Mouse (Mus musculus) testis, adult 2 months (tissue): ENCODE results near the gene Car12.
"Not testable (repeated sequence)": the region's sequence is repeated elsewhere in the genome, so short reads cannot be mapped to it uniquely, and the experiment has no call there.

Experiments
- CTCF ChIP-seq: fragments of 200-500 bp; IDR thresholded peaks from 2 replicates; pipeline ENCODE4 v1.5.1; 2012; ENCODE audit warnings: low read depth, mild to moderate bottlenecking, inconsistent platforms, low read length, moderate library complexity; ENCODE audit not compliant: control insufficient read depth, insufficient read depth, insufficient replicate concordance
- POLR2A ChIP-seq: fragments of 200-500 bp; IDR thresholded peaks from 2 replicates; pipeline ENCODE4 v1.6.1; 2012; ENCODE audit warnings: low read depth, mild to moderate bottlenecking, inconsistent platforms, low read length, moderate library complexity; ENCODE audit not compliant: control insufficient read depth

DNA sequence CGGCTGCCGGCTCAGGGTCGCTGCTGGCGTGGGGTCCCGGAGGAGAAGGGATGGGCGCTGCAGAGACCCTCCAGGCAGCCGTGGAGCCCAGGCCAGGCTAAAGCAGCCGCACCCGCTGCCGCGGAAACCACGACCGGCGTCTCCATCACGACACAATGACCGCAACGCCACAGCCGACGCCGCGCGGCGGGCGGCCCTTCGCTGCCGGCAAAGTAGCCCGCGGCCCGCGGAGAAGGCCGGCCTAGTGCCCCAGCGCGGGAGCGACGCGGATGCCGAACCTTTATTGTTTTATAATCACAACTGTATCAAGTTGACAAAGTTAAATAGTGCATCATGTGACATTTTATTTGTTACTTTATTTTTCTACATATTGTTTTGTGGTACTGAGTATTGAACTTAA, 92.5 kb downstream of the Car12 start:
- TF ChIP-seq POLR2A, result peak; percentile 46
- not testable (repeated sequence) for TF ChIP-seq CTCF
